Mouse (Mus musculus) heart, adult 2 months (tissue): Measurements from ENCODE around the gene Rab6b.

Source experiments
- CTCF ChIP-seq: fragments of 200-600 bp; IDR thresholded peaks from 2 replicates; pipeline ENCODE4 v1.8.1; 2022; ENCODE audit warnings: antibody characterized with exemption, mild to moderate bottlenecking, moderate library complexity
- POLR2A ChIP-seq: fragments of 200-500 bp; IDR thresholded peaks from 2 replicates; pipeline ENCODE4 v1.6.1; 2011; ENCODE audit warnings: mild to moderate bottlenecking, low read depth, low read length, control low read depth; ENCODE audit not compliant: insufficient read depth

GRCm38 (mm10) chr9:103080211-103080610 is 31.4 kb upstream of the Rab6b start:
- TF ChIP-seq CTCF: no peak
- TF ChIP-seq POLR2A: no peak
